Mouse (Mus musculus) Patski (cell line): ENCODE data around the gene Pik3r1. TPM values are rescaled to one million over a fixed set of nuclear protein-coding genes. Genes with fewer than 3 reads are reported as not detected.

Experiments used
- ATAC-seq: fragments of 100-300 bp; one replicate; pipeline ENCODE4 v1.8.0; 2021
- CTCF ChIA-PET: fragments of 350-600 bp; sonication (Branson Sonifier 250); formaldehyde crosslinking; loops from one replicate; lab custom pipeline; 2022; ENCODE audit warnings: inconsistent platforms; lab: Charles Lee
- POLR2A ChIA-PET: fragments of 350-600 bp; sonication (Branson Sonifier 250); formaldehyde crosslinking; loops from one replicate; lab custom pipeline; 2022; ENCODE audit warnings: antibody characterized with exemption, inconsistent platforms; lab: Charles Lee
- DNase-seq: peaks from one replicate; pipeline ENCODE4 v3.0.0-alpha.2; 2011; ENCODE audit warnings: low read depth, low spot score
- H3K27me3 ChIP-seq: fragments of 371-371 bp; one replicate; pipeline ENCODE4 v1.5.1; 2021
- CTCF ChIP-seq: fragments of 100-300 bp; IDR thresholded peaks from one replicate; pipeline ENCODE4 v1.5.1; 2021
- in situ Hi-C: fragments of 300-500 bp; cut with MboI; formaldehyde crosslinking; loops from 3 replicates; pipeline ENCODE4 v1.11.1; 2018; ENCODE audit warnings: low pct_unique_long_range_greater_than_20kb, mixed read lengths
- polyA plus RNA-seq: library from polyadenylated mRNA; unstranded; gene quantifications from one replicate; pipeline ENCODE4 v1.2.3, GENCODE M21; 2021

Gene Pik3r1
- polyA plus RNA-seq, 1 experiment from 2014 or later: 31.1 TPM

GRCm38 (mm10) chr13:101729248-101730055 lies 38.6 kb downstream of the Pik3r1 start:
- ATAC-seq (no peak), DNase-seq (no peak)
- TF ChIP-seq CTCF: no peak
- in situ Hi-C loops: loop anchor here (10.0 to 25.0 kb wide), 3 partner anchors 845 to 1158 kb away; no protein-coding TSS in a partner anchor
- no peaks in the 10 kb centered on the region for H3K27me3 ChIP-seq
- POLR2A ChIA-PET: interaction anchor here (1.1 kb wide), 1 partner anchor 18 kb away, joined by 3 read pairs; no protein-coding TSS in a partner anchor
- CTCF ChIA-PET: interaction anchor here (1.3 kb wide), 1 partner anchor 843 kb away, joined by 4 read pairs; no protein-coding TSS in a partner anchor

- ATAC-seq (no peak), DNase-seq (no peak)
- POLR2A ChIA-PET: interaction anchor here (1.1 kb wide), 1 partner anchor 17 kb away, joined by 3 read pairs; no protein-coding TSS in a partner anchor
- CTCF ChIA-PET: interaction anchor here (1.3 kb wide), 1 partner anchor 844 kb away, joined by 4 read pairs; no protein-coding TSS in a partner anchor
- peak; percentile 45 for TF ChIP-seq CTCF
- no peaks in the 10 kb centered on the region for H3K27me3 ChIP-seq
- in situ Hi-C loops: loop anchor here (25.0 kb wide), 1 partner anchor 1158 kb away; no protein-coding TSS in a partner anchor
These were observed 39.2 kb downstream of the Pik3r1 start for GRCm38 (mm10) chr13:101728816-101729215.

GRCm38 (mm10) chr13:101728300-101728699 lies 39.7 kb downstream of the Pik3r1 start:
- ChIA-PET POLR2A (interaction anchor here (1.1 kb wide), 1 partner anchor 17 kb away, joined by 3 read pairs; no protein-coding TSS in a partner anchor), CTCF (interaction anchor here (1.1 to 1.3 kb wide), 2 partner anchors 28 to 844 kb away, joined by 3 to 4 read pairs; no protein-coding TSS in a partner anchor)
- ATAC-seq: no peak

GRCm38 (mm10) chr13:101727837-101728236 lies 40.2 kb downstream of the Pik3r1 start:
- POLR2A ChIA-PET: no interaction called here
- no peaks in the 10 kb centered on the region for H3K27me3 ChIP-seq
- TF ChIP-seq CTCF: no peak
- in situ Hi-C loops: loop anchor here (25.0 kb wide), 1 partner anchor 1159 kb away; no protein-coding TSS in a partner anchor
- DNase-seq: no peak
- ATAC-seq: no peak
- CTCF ChIA-PET: interaction anchor here (1.1 to 1.3 kb wide), 2 partner anchors 27 to 845 kb away, joined by 3 to 4 read pairs; no protein-coding TSS in a partner anchor

More at GRCm38 (mm10) chr13:101728300-101728699, 39.7 kb downstream of the Pik3r1 start:
- in situ Hi-C loops: loop anchor here (25.0 kb wide), 1 partner anchor 1159 kb away; no protein-coding TSS in a partner anchor
- no peak for TF ChIP-seq CTCF
- no peak for DNase-seq
- no peaks in the 10 kb centered on the region for H3K27me3 ChIP-seq

- in situ Hi-C loops: loop anchor here (25.0 kb wide), 1 partner anchor 1160 kb away; no protein-coding TSS in a partner anchor
These were observed 41.1 kb downstream of the Pik3r1 start for GRCm38 (mm10) chr13:101726922-101727321.

GRCm38 (mm10) chr13:101721901-101722595 lies 46.0 kb downstream of the Pik3r1 start:
- ChIA-PET CTCF (no interaction called here), POLR2A (no interaction called here)
- TF ChIP-seq CTCF: no peak
- in situ Hi-C loops: no loop called here
- no peak for ATAC-seq
- no peak for DNase-seq
- H3K27me3 ChIP-seq: no peaks in the 10 kb centered on the region

More at GRCm38 (mm10) chr13:101726922-101727321, 41.1 kb downstream of the Pik3r1 start:
- ChIA-PET POLR2A (interaction anchor here (0.6 kb wide), 1 partner anchor 41 kb away, joined by 3 read pairs; the partner anchor contains the start of gene Pik3r1), CTCF (no interaction called here)
- TF ChIP-seq CTCF: no peak
- no peak for DNase-seq
- no peak for ATAC-seq
- H3K27me3 ChIP-seq: no peaks in the 10 kb centered on the region

GRCm38 (mm10) chr13:101721154-101721553 lies 46.9 kb downstream of the Pik3r1 start:
- ChIA-PET CTCF (no interaction called here), POLR2A (no interaction called here)
- ATAC-seq: no peak
- TF ChIP-seq CTCF: no peak
- no peaks in the 10 kb centered on the region for H3K27me3 ChIP-seq
- DNase-seq: no peak
- in situ Hi-C loops: no loop called here

GRCm38 (mm10) chr13:101719312-101719870 lies 48.6 kb downstream of the Pik3r1 start:
- in situ Hi-C loops: no loop called here
- CTCF ChIA-PET: interaction anchor here (0.8 to 1.6 kb wide), 9 partner anchors 10 to 925 kb away, joined by 3 to 5 read pairs (median 3); no protein-coding TSS in a partner anchor
- TF ChIP-seq CTCF: peak; percentile 66
- POLR2A ChIA-PET: interaction anchor here (0.7 kb wide), 1 partner anchor 619 kb away, joined by 4 read pairs; no protein-coding TSS in a partner anchor
- DNase-seq: no peak
- no peak for ATAC-seq
- H3K27me3 ChIP-seq: no peaks in the 10 kb centered on the region

GRCm38 (mm10) chr13:101718744-101719143 lies 49.3 kb downstream of the Pik3r1 start:
- CTCF ChIA-PET: interaction anchor here (0.8 to 1.6 kb wide), 7 partner anchors 9 to 926 kb away, joined by 3 to 5 read pairs (median 3); no protein-coding TSS in a partner anchor
- no peak for TF ChIP-seq CTCF
- DNase-seq (no peak), ATAC-seq (no peak)
- H3K27me3 ChIP-seq: no peaks in the 10 kb centered on the region
- in situ Hi-C loops: no loop called here
- POLR2A ChIA-PET: no interaction called here
